Mouse (Mus musculus): ENCODE measurements around the gene Gm47995. TPM values are rescaled to one million over a fixed set of nuclear protein-coding genes. Genes with fewer than 3 reads are reported as not detected.

Gm47995 gene
- total and polyA plus RNA-seq, 3 experiments: not detected

GRCm38 (mm10) chr1:151232346-151232745 is 34.1 kb downstream of the Gm47995 start:
- no peak overlapping the region for H3K4me2 ChIP-seq (ENCODE audit: insufficient read depth, low read depth, poor library complexity, severe bottlenecking)
- in situ Hi-C loops (cut with MboI; ENCODE audit: low pct_ligation_motif_present, low pct_unique_long_range_greater_than_20kb, low sequenced_read_pairs): no loop called here
- no peaks in the 10 kb centered on the region for H3K9me3 ChIP-seq (replicated peaks; ENCODE audit: low read length)
- TF ChIP-seq USF1 (IDR thresholded peaks at IDR 0.05; ENCODE audit: low read depth, low read length) (no peak), ZC3H11A (IDR thresholded peaks at IDR 0.05; ENCODE audit: low read depth, low read length) (no peak), MXI1 (IDR thresholded peaks at IDR 0.05; ENCODE audit: low read depth, low read length) (no peak), CHD2 (IDR thresholded peaks at IDR 0.05; ENCODE audit: low read length) (no peak), TCF12 (IDR thresholded peaks at IDR 0.05; ENCODE audit: low read depth, low read length) (no peak), ETS1 (conservative IDR thresholded peaks at IDR 0.05; ENCODE audit: low read depth, low read length) (no peak), MAX (IDR thresholded peaks at IDR 0.05; ENCODE audit: low read length) (no peak), EP300 (IDR thresholded peaks at IDR 0.05; ENCODE audit: low read length) (no peak), NELFE (IDR thresholded peaks at IDR 0.05; ENCODE audit: low read depth, low read length) (no peak), USF2 (conservative IDR thresholded peaks at IDR 0.05; ENCODE audit: low read depth, low read length) (no peak), ZMIZ1 (IDR thresholded peaks at IDR 0.05; ENCODE audit: low read depth, low read length) (no peak), NRF1 (IDR thresholded peaks at IDR 0.05; ENCODE audit: low read depth, low read length) (no peak), SIN3A (IDR thresholded peaks at IDR 0.05; ENCODE audit: low read length) (no peak), POLR2A (IDR thresholded peaks at IDR 0.05; ENCODE audit: low read depth, low read length) (no peak), IRF4 (IDR thresholded peaks at IDR 0.05; ENCODE audit: low read depth, low read length) (no peak), MEF2A (IDR thresholded peaks at IDR 0.05; ENCODE audit: borderline replicate concordance, low read depth, low read length) (no peak)
- dilution Hi-C loops (cut with MboI; ENCODE audit: extremely low pct_ligation_motif_present, extremely low pct_unique_long_range_greater_than_20kb, low sequenced_read_pairs): no loop called here
- H3K36me3 ChIP-seq (replicated peaks in 1 of 2; ENCODE audit: control insufficient read depth in 1 of 2, insufficient read depth in 1 of 2, low read length in 1 of 2): no peaks in the 10 kb centered on the region
- no peak for DNase-seq (ENCODE audit: extremely low read depth)
- H3K27ac ChIP-seq (ENCODE audit: insufficient read depth, low read depth): no peak overlapping the region
- no peak overlapping the region for H3K9ac ChIP-seq (ENCODE audit: insufficient read depth, low read depth)
- H3K4me3 ChIP-seq (replicated peaks in 1 of 3; ENCODE audit: low read depth in 2 of 3, low read length in 2 of 3, poor library complexity in 1 of 3): no peak overlapping the region
- no peaks in the 10 kb centered on the region for H3K27me3 ChIP-seq (replicated peaks)
- no peaks in the 10 kb centered on the region for H3K79me2 ChIP-seq (replicated peaks; ENCODE audit: control insufficient read depth, extremely low read depth, insufficient read depth, poor library complexity, severe bottlenecking)
- peaks cover 0 to 12% of the 10 kb centered on the region in 2 experiments; a peak in 2 of 4 replicates for H3K4me1 ChIP-seq (ENCODE audit: control insufficient read depth in 1 of 2, insufficient read depth in 2 of 2)

DNA sequence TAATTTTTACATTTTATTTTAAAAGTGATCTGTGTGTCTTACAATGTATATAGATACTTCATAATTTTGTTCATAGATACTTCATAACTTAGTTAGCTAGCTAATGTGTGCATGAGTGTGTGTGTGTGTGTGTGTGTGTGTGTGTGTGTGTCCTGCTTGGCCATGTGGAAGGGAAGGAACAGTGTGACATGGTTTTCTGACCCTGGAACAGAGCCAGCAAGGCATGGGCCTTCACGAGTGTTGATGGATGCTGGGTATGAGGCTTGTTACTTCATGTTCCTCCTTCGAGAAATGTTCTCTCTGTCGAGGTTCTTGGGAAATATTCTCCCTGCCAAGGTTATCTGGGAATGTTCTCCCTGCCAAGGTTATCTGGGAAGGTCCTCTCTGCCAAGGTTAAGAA is 35.5 kb downstream of the Gm47995 start:
- Histone ChIP-seq H3K27me3 (replicated peaks) (no peaks in the 10 kb centered on the region), H3K4me1 (ENCODE audit: control insufficient read depth in 1 of 2, insufficient read depth in 2 of 2) (peaks cover 0 to 6% of the 10 kb centered on the region in 2 experiments; a peak in 2 of 4 replicates), H3K36me3 (replicated peaks in 1 of 2; ENCODE audit: control insufficient read depth in 1 of 2, insufficient read depth in 1 of 2, low read length in 1 of 2) (no peaks in the 10 kb centered on the region), H3K27ac (ENCODE audit: insufficient read depth, low read depth) (no peak overlapping the region), H3K4me3 (replicated peaks in 1 of 3; ENCODE audit: low read depth in 2 of 3, low read length in 2 of 3, poor library complexity in 1 of 3) (no peak overlapping the region), H3K9ac (ENCODE audit: insufficient read depth, low read depth) (no peak overlapping the region), H3K79me2 (replicated peaks; ENCODE audit: control insufficient read depth, extremely low read depth, insufficient read depth, poor library complexity, severe bottlenecking) (no peaks in the 10 kb centered on the region), H3K4me2 (ENCODE audit: insufficient read depth, low read depth, poor library complexity, severe bottlenecking) (no peak overlapping the region), H3K9me3 (replicated peaks; ENCODE audit: low read length) (no peaks in the 10 kb centered on the region)
- dilution Hi-C loops (cut with MboI; ENCODE audit: extremely low pct_ligation_motif_present, extremely low pct_unique_long_range_greater_than_20kb, low sequenced_read_pairs) (no loop called here), in situ Hi-C loops (cut with MboI; ENCODE audit: low pct_ligation_motif_present, low pct_unique_long_range_greater_than_20kb, low sequenced_read_pairs) (no loop called here)
- TF ChIP-seq ETS1 (conservative IDR thresholded peaks at IDR 0.05; ENCODE audit: low read depth, low read length): no peak
- no peak for TF ChIP-seq ELF1 (IDR thresholded peaks at IDR 0.05; ENCODE audit: low read depth, low read length)
- TF ChIP-seq EP300 (IDR thresholded peaks at IDR 0.05; ENCODE audit: low read length): no peak
- no peak for TF ChIP-seq HCFC1 (IDR thresholded peaks at IDR 0.05; ENCODE audit: low read depth, low read length)
- no peak for TF ChIP-seq SIN3A (IDR thresholded peaks at IDR 0.05; ENCODE audit: low read length)
- no peak for TF ChIP-seq NELFE (IDR thresholded peaks at IDR 0.05; ENCODE audit: low read depth, low read length)
- no peak for TF ChIP-seq MXI1 (IDR thresholded peaks at IDR 0.05; ENCODE audit: low read depth, low read length)
- no peak for TF ChIP-seq UBTF (IDR thresholded peaks at IDR 0.05; ENCODE audit: low read depth, low read length)
- no peak for DNase-seq (ENCODE audit: extremely low read depth)

All from CH12.LX (cell line).